Mouse (Mus musculus) ES-E14 (cell line): ENCODE measurements at regions not wholly inside any gene's neighbourhood (a gene's known extent, or its start where the extent isn't known, plus 50 kb on each side); places are given as distances from the start of the nearest gene placed in this dataset.

Experiments used
- DNase-seq: peaks from one replicate; pipeline ENCODE4 v3.0.0-alpha.2; 2013; ENCODE audit warnings: low read depth, low spot score
- H3K27ac ChIP-seq: 2 replicates; pipeline ENCODE4 v1.5.1; 2012; ENCODE audit warnings: low read depth, mild to moderate bottlenecking, low read length, moderate library complexity, mixed read lengths; ENCODE audit not compliant: poor library complexity, insufficient read depth, severe bottlenecking
- H3K36me3 ChIP-seq: 2 replicates; pipeline ENCODE4 v1.6.1; 2012; ENCODE audit warnings: mild to moderate bottlenecking, low read length, moderate library complexity, mixed read lengths; ENCODE audit not compliant: control insufficient read depth, poor library complexity, insufficient read depth, severe bottlenecking
- H3K4me1 ChIP-seq, 2 experiments: fragments of 150-350 bp in 1 of 2; sonication (generic) in 1 of 2; 2 replicates each; pipeline ENCODE4 v1.6.1; 2012; ENCODE audit warnings: low read length in 2 of 2, mild to moderate bottlenecking in 1 of 2, mixed read lengths in 1 of 2; ENCODE audit not compliant: control insufficient read depth in 2 of 2, insufficient read depth in 2 of 2, poor library complexity in 1 of 2
- H3K4me3 ChIP-seq, 2 experiments: fragments of 150-350 bp in 1 of 2; sonication (generic) in 1 of 2; 2 replicates each; pipeline ENCODE4 v1.5.1; 2012; ENCODE audit warnings: low read length in 2 of 2, low read depth in 1 of 2, mild to moderate bottlenecking in 1 of 2, mixed read lengths in 1 of 2; ENCODE audit not compliant: insufficient read depth in 1 of 2, poor library complexity in 1 of 2, severe bottlenecking in 1 of 2
- H3K9ac ChIP-seq: 2 replicates; pipeline ENCODE4 v1.6.1; 2012; ENCODE audit warnings: low read depth, mild to moderate bottlenecking, low read length, mixed read lengths; ENCODE audit not compliant: poor library complexity, insufficient read depth, severe bottlenecking
- H3K9me3 ChIP-seq: fragments of 150-350 bp; sonication (generic); 2 replicates; pipeline ENCODE4 v1.6.1; 2012; ENCODE audit warnings: low read depth, mild to moderate bottlenecking, low read length; ENCODE audit not compliant: control insufficient read depth, insufficient read depth
- CHD2 ChIP-seq: IDR thresholded peaks from 2 replicates; pipeline ENCODE4 v1.6.1; 2014; ENCODE audit warnings: mild to moderate bottlenecking, low read depth, low read length, inconsistent platforms
- HCFC1 ChIP-seq: IDR thresholded peaks from 2 replicates; pipeline ENCODE4 v1.6.1; 2012; ENCODE audit warnings: low read length, inconsistent platforms, borderline replicate concordance; ENCODE audit not compliant: insufficient read depth
- MAFK ChIP-seq: IDR thresholded peaks from 2 replicates; pipeline ENCODE4 v1.6.1; 2014; ENCODE audit warnings: mild to moderate bottlenecking, low read depth, low read length, inconsistent platforms; ENCODE audit not compliant: insufficient read depth
- ZC3H11A ChIP-seq: IDR thresholded peaks from 2 replicates; pipeline ENCODE4 v1.6.1; 2012; ENCODE audit warnings: low read depth, mild to moderate bottlenecking, inconsistent platforms, low read length, borderline replicate concordance
- ZNF384 ChIP-seq: IDR thresholded peaks from 2 replicates; pipeline ENCODE4 v1.6.1; 2012; ENCODE audit warnings: low read depth, low read length, inconsistent platforms
- in situ Hi-C, 2 experiments: fragments of 600-800 bp; cut with MboI; formaldehyde crosslinking; loops; one replicate each; pipeline ENCODE4 v1.15.1; 2025; ENCODE audit warnings: low sequenced_read_pairs in 2 of 2, inconsistent platforms in 1 of 2; ENCODE audit not compliant: unreplicated experiment in 2 of 2

GRCm38 (mm10) chr8:11909146-11909545, 68.9 kb downstream of the Tex29 start:
- no peak for DNase-seq
- H3K36me3 ChIP-seq: no peaks in the 10 kb centered on the region
- in situ Hi-C loops: no loop called here
- no peaks in the 10 kb centered on the region for H3K9me3 ChIP-seq
- no peak for TF ChIP-seq HCFC1
- TF ChIP-seq MAFK: no peak
- TF ChIP-seq ZNF384: no peak
- no peak for TF ChIP-seq CHD2
- no peak for TF ChIP-seq ZC3H11A
- no peak overlapping the region for H3K27ac ChIP-seq
- no peak overlapping the region for H3K9ac ChIP-seq
- no peaks in the 10 kb centered on the region for H3K4me1 ChIP-seq
- H3K4me3 ChIP-seq: no peak overlapping the region

GRCm38 (mm10) chr8:11911639-11912450, 71.6 kb downstream of the Tex29 start:
- TF ChIP-seq CHD2: no peak
- no peak for TF ChIP-seq ZNF384
- TF ChIP-seq ZC3H11A: no peak
- TF ChIP-seq HCFC1: no peak
- no peak for TF ChIP-seq MAFK
- no peak overlapping the region for H3K4me3 ChIP-seq
- no peak overlapping the region for H3K27ac ChIP-seq
- H3K4me1 ChIP-seq: no peaks in the 10 kb centered on the region
- no peak overlapping the region for H3K9ac ChIP-seq
- no peaks in the 10 kb centered on the region for H3K9me3 ChIP-seq
- no peak for DNase-seq
- no peaks in the 10 kb centered on the region for H3K36me3 ChIP-seq
- in situ Hi-C loops: no loop called here

GRCm38 (mm10) chr8:11912451-11913128, 72.3 kb downstream of the Tex29 start:
- no peak overlapping the region for H3K9ac ChIP-seq
- H3K9me3 ChIP-seq: no peaks in the 10 kb centered on the region
- H3K36me3 ChIP-seq: no peaks in the 10 kb centered on the region
- in situ Hi-C loops: no loop called here
- DNase-seq: no peak
- H3K27ac ChIP-seq: no peak overlapping the region
- H3K4me3 ChIP-seq: no peak overlapping the region
- no peaks in the 10 kb centered on the region for H3K4me1 ChIP-seq
- TF ChIP-seq CHD2 (no peak), MAFK (no peak), ZNF384 (no peak), HCFC1 (no peak), ZC3H11A (no peak)

- H3K9me3 ChIP-seq: no peaks in the 10 kb centered on the region
- in situ Hi-C loops: no loop called here
- no peaks in the 10 kb centered on the region for H3K36me3 ChIP-seq
- no peak overlapping the region for H3K4me3 ChIP-seq
- no peak overlapping the region for H3K9ac ChIP-seq
- TF ChIP-seq CHD2: no peak
- no peak for TF ChIP-seq HCFC1
- TF ChIP-seq ZNF384: no peak
- no peak for TF ChIP-seq ZC3H11A
- TF ChIP-seq MAFK: no peak
- DNase-seq: no peak
- no peak overlapping the region for H3K27ac ChIP-seq
- H3K4me1 ChIP-seq: no peaks in the 10 kb centered on the region
These were observed 73.0 kb downstream of the Tex29 start for GRCm38 (mm10) chr8:11913129-11913900.
